Mouse (Mus musculus) hindbrain, postnatal 0 days (tissue): Measurements from ENCODE around the gene Alg14. TPM values are rescaled to one million over a fixed set of nuclear protein-coding genes. Genes with fewer than 3 reads are reported as not detected.

Source experiments
- ATAC-seq: fragments of 200-750 bp; cut with Nextera tagmentation; 2 replicates; pipeline ENCODE4 v1.8.0; 2017; ENCODE audit warnings: mild to moderate bottlenecking, moderate TSS enrichment, moderate library complexity
- DNase-seq: peaks from one replicate; pipeline ENCODE4 v3.0.0-alpha.2; 2015; ENCODE audit warnings: low spot score
- H3K27ac ChIP-seq: fragments of 300-500 bp; sonication (generic); 2 replicates; pipeline ENCODE4 v1.5.1; 2014; ENCODE audit warnings: mild to moderate bottlenecking
- H3K27me3 ChIP-seq: fragments of 300-500 bp; sonication (generic); 2 replicates; pipeline ENCODE4 v1.6.1; 2014; ENCODE audit warnings: low read length, mixed read lengths; ENCODE audit not compliant: insufficient read depth
- H3K36me3 ChIP-seq: fragments of 300-500 bp; sonication (generic); 2 replicates; pipeline ENCODE4 v1.6.1; 2014; ENCODE audit warnings: low read length, mixed read lengths; ENCODE audit not compliant: insufficient read depth
- H3K4me1 ChIP-seq: fragments of 300-500 bp; sonication (generic); 2 replicates; pipeline ENCODE4 v1.6.1; 2014; ENCODE audit warnings: antibody characterized with exemption, low read length, mixed read lengths; ENCODE audit not compliant: insufficient read depth
- H3K4me2 ChIP-seq: fragments of 300-500 bp; sonication (generic); 2 replicates; pipeline ENCODE4 v1.6.1; 2014; ENCODE audit warnings: low read depth, mild to moderate bottlenecking, low read length, moderate library complexity, mixed read lengths
- H3K4me3 ChIP-seq: fragments of 300-500 bp; sonication (generic); 2 replicates; pipeline ENCODE4 v1.5.1; 2014; ENCODE audit warnings: low read length
- H3K9ac ChIP-seq: fragments of 300-500 bp; sonication (generic); replicated peaks from 2 replicates; pipeline ENCODE4 v1.6.1; 2014; ENCODE audit warnings: mild to moderate bottlenecking, low read length, moderate library complexity, mixed read lengths
- H3K9me3 ChIP-seq: fragments of 300-500 bp; sonication (generic); 2 replicates; pipeline ENCODE4 v1.6.1; 2016; ENCODE audit warnings: low read length, mixed read lengths
- CTCF ChIP-seq: IDR thresholded peaks from 2 replicates; pipeline ENCODE4 v1.5.1; 2016; ENCODE audit warnings: antibody characterized with exemption, control low read depth, low read depth
- WGBS: fragments of 180-500 bp; shearing (Covaris S2); extraction: QIAGEN DNeasy Blood & Tissue Kit; methylation state at CpG from one replicate; pipeline ENCODE4 v1.1.7; 2014; 5-methylcytosine and 5-hydroxymethylcytosine counted together
- polyA plus RNA-seq: library from polyadenylated mRNA; unstranded; fragments of >200 nt; fragmentation: Nextera tagmentation; extraction: Ambion mirVana; gene quantifications from 2 replicates; pipeline ENCODE4 v1.2.1, GENCODE M21; 2015
- total RNA-seq: library from RNA; depleted of rRNA; stranded (reverse); fragments of >200 nt; gene quantifications from 2 replicates; pipeline ENCODE4 v1.2.3, GENCODE M21; 2014

The Alg14 gene
- total and polyA plus RNA-seq, 2 experiments from 2014 or later: 26.6 to 39.5 TPM

DNA sequence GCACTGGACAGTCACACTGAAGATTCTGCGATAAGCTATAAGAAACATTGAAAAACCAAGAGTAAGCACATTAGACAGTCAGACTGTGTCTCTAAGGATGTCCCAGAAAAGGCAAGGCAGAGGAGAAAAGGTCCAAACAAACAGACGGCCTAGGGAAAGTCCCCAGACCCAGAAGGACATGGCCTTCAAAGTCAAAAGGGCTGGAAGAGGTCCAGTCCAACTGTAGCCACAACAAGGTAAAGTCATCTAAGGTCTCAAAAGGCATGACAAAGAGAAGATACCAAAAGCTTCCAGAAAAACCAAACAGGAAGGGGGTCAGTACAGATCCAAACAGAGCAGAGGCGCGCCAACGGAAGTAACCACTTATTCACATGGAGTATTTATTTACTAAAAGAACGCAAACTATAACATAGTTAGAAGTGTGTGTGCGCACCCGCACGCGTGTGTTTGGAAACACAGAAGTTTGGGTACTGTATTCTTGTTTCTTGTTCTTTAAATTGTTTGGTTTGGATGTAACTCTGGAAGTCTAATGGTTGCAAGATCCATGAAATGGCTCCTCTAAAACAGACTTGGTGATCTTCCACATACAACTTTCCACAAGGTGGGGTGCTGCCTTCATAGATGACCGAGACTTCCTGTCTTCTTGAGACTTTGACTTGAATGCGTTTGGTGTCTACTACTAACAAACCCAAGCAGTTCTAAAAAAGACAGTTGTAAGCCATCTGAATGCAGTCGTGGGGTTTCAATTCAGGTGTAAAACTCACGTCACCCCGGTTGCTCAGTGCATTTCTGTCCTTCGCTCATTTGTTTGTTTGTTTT lies 18.5 kb downstream of the Alg14 start:
- H3K9ac ChIP-seq: no peak overlapping the region
- WGBS: 87% methylated on average over 16 of the region's 16 CpGs
- no peaks in the 10 kb centered on the region for H3K4me1 ChIP-seq
- H3K27me3 ChIP-seq: no peaks in the 10 kb centered on the region
- H3K4me2 ChIP-seq: no peak overlapping the region
- DNase-seq (peak; percentile 40), ATAC-seq (no peak)
- no peaks in the 10 kb centered on the region for H3K36me3 ChIP-seq
- no peak overlapping the region for H3K27ac ChIP-seq
- no peaks in the 10 kb centered on the region for H3K9me3 ChIP-seq
- H3K4me3 ChIP-seq: no peak overlapping the region
- TF ChIP-seq CTCF: peak; percentile 55

DNA sequence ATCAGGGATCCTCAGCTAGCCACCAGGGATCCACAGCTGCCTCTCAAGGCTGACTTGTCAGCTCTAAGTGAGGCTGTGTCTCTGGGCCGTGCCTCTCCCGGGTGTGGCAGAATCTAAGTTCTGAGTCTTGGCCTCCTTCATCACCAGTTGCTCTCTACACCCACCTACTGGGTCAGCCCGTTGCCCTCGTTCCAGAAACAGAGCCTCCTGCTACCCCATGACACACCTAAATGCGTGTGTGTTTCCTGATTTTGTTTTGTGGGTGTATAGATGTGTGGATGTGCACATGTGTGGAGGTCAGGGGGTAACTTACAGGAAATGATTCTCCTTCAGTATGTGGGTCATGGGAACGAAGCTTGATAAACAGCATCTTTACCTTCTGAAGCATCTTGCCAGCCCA lies 20.9 kb downstream of the Alg14 start:
- ATAC-seq (no peak), DNase-seq (no peak)
- no peak overlapping the region for H3K4me3 ChIP-seq
- no peaks in the 10 kb centered on the region for H3K9me3 ChIP-seq
- WGBS: 87% methylated on average over 6 of the region's 6 CpGs
- no peaks in the 10 kb centered on the region for H3K27me3 ChIP-seq
- no peak overlapping the region for H3K27ac ChIP-seq
- no peak overlapping the region for H3K4me2 ChIP-seq
- no peaks in the 10 kb centered on the region for H3K4me1 ChIP-seq
- TF ChIP-seq CTCF: no peak
- H3K9ac ChIP-seq: no peak overlapping the region
- no peaks in the 10 kb centered on the region for H3K36me3 ChIP-seq

DNA sequence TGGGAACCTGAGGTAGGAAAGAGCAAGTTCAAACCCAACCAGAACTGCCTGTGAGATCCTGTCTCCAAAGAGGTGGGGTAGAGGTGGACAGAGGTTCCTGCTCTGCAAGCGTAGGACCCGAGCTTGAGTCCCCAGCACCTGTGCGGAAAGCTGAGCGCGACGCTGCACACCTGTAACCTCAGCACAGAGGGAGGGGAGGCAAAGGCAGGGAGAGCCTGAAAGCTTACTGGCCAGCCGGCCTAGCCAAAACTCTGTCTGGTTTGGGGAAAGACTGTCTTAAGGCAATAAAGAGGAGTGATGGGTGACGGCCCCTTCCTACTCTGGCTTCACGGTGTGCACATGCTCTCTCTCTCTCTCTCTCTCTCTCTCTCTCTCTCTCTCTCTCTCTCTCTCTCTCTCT lies 21.4 kb downstream of the Alg14 start:
- H3K36me3 ChIP-seq: no peaks in the 10 kb centered on the region
- WGBS: 79% methylated on average over 9 of the region's 9 CpGs

DNA sequence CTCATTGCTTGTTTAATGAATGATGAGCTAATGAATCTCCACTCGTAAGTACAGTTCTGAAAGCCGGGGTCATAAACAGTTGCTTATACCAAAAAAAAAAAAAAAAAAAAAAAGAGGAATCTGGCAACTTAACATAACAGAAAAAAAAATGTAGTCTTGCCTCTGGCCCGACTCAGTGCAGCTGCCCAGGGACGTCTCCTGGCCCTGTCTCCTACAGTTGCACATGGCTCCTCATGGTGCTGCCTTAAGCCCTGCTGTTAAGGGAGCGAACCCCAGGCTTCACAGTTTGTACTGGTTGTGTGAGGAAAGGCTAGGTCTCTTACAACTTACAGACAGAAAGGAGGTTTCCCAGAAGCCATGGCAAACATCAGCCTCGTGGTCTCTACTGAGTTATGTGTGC lies 22.6 kb downstream of the Alg14 start:
- Histone ChIP-seq H3K9me3 (no peaks in the 10 kb centered on the region), H3K9ac (no peak overlapping the region), H3K27me3 (no peaks in the 10 kb centered on the region), H3K4me2 (no peak overlapping the region), H3K27ac (no peak overlapping the region), H3K36me3 (no peaks in the 10 kb centered on the region), H3K4me3 (no peak overlapping the region), H3K4me1 (no peaks in the 10 kb centered on the region)
- WGBS: 80% methylated on average over 6 of the region's 6 CpGs
- DNase-seq (no peak), ATAC-seq (no peak)
- no peak for TF ChIP-seq CTCF

More for the DNA sequence above, 21.4 kb downstream of the Alg14 start:
- Histone ChIP-seq H3K4me1 (no peaks in the 10 kb centered on the region), H3K9me3 (no peaks in the 10 kb centered on the region), H3K4me3 (no peak overlapping the region), H3K27ac (no peak overlapping the region), H3K9ac (no peak overlapping the region), H3K27me3 (no peaks in the 10 kb centered on the region), H3K4me2 (no peak overlapping the region)
- no peak for DNase-seq
- no peak for TF ChIP-seq CTCF
- ATAC-seq: no peak

DNA sequence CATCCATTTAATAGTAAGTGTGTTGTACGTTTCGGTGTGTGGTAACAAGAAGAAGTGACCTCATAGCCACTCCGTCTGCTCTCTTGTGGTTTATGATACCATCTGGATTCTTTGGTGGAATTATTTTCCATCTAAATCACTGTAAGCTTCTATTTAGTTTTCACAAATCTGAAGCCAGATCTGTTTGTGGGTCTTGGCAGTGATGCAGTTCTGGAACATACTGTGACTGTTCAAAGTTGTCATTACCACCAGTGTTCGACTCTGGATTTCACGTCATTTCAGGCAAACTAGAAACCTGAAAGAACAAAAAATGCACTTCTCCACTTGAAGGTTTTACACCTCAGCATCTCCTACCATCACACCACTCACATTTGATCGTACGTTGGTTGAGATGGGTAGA lies 23.9 kb downstream of the Alg14 start:
- WGBS: 94% methylated on average over 7 of the region's 7 CpGs
- no peak overlapping the region for H3K4me2 ChIP-seq
- H3K36me3 ChIP-seq: no peaks in the 10 kb centered on the region
- H3K9ac ChIP-seq: no peak overlapping the region
- no peak overlapping the region for H3K4me3 ChIP-seq
- no peak for DNase-seq
- ATAC-seq: no peak
- no peaks in the 10 kb centered on the region for H3K4me1 ChIP-seq
- no peaks in the 10 kb centered on the region for H3K27me3 ChIP-seq
- no peaks in the 10 kb centered on the region for H3K9me3 ChIP-seq
- H3K27ac ChIP-seq: no peak overlapping the region
- no peak for TF ChIP-seq CTCF

DNA sequence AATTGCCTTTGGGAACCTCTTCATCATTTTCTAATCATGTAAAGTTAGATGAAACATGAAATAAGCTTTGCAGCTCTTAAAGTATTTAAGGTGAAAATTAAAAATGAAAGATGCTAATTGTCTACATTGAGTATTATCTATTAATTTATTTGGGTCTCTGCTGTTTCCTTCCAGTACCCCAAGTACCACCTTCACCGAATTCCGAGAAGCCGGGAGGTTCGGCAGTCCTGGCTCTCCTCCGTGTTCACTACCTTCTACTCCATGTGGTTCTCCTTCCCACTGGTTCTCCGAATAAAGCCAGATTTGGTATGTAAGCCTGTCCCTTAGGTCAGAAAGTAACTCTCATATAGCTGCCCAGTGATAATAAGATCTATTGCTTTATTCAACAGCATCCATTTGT lies 28.3 kb downstream of the Alg14 start:
- 94% methylated on average over 6 of the region's 6 CpGs for WGBS

DNA sequence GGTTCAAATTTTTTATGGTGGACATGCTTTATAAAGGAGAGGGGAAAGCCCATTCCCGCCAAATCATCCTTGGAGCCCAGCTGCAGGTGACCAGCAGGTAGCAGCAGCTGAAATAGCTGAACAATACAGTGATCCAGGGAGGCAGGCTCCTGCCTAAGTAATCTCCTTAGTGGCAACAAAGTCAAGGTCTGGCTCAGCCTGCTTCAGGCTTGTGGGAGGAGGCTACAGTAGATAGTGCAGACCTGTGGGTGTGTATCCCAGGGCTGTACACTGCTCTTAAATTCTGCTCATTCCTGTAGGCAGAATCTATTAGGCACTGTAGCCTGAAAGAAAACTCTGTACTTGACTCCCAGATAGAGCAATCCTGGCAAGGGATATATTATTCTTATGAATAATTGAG lies 29.3 kb downstream of the Alg14 start:
- H3K4me3 ChIP-seq: no peak overlapping the region
- TF ChIP-seq CTCF: no peak
- no peaks in the 10 kb centered on the region for H3K27me3 ChIP-seq
- no peak for ATAC-seq
- WGBS: 64% methylated on average over 1 of the region's 1 CpGs
- H3K4me2 ChIP-seq: no peak overlapping the region
- H3K4me1 ChIP-seq: no peaks in the 10 kb centered on the region
- no peaks in the 10 kb centered on the region for H3K9me3 ChIP-seq
- DNase-seq: no peak
- H3K27ac ChIP-seq: no peak overlapping the region
- no peak overlapping the region for H3K9ac ChIP-seq
- no peaks in the 10 kb centered on the region for H3K36me3 ChIP-seq

More for the DNA sequence above, 28.3 kb downstream of the Alg14 start:
- no peak for ATAC-seq
- H3K27me3 ChIP-seq: no peaks in the 10 kb centered on the region
- H3K4me3 ChIP-seq: no peak overlapping the region
- no peaks in the 10 kb centered on the region for H3K36me3 ChIP-seq
- no peak overlapping the region for H3K4me2 ChIP-seq
- no peak overlapping the region for H3K27ac ChIP-seq
- H3K9me3 ChIP-seq: no peaks in the 10 kb centered on the region
- H3K4me1 ChIP-seq: no peaks in the 10 kb centered on the region
- DNase-seq: no peak
- TF ChIP-seq CTCF: no peak
- no peak overlapping the region for H3K9ac ChIP-seq
